Mouse (Mus musculus) liver, embryonic 13.5 days (tissue): Measurements from ENCODE around the gene Cox6a2. TPM values are rescaled to one million over a fixed set of nuclear protein-coding genes. Genes with fewer than 3 reads are reported as not detected.

Source experiments
- ATAC-seq: fragments of 200-750 bp; cut with Nextera tagmentation; 2 replicates; pipeline ENCODE4 v1.8.0; 2017; ENCODE audit warnings: low read depth, mild to moderate bottlenecking, moderate number of reproducible peaks, moderate library complexity
- DNase-seq: peaks from one replicate; pipeline ENCODE4 v3.0.0; 2022
- H3K27ac ChIP-seq: fragments of 300-500 bp; sonication (generic); 2 replicates; pipeline ENCODE4 v1.5.1; 2015; ENCODE audit warnings: moderate library complexity, mild to moderate bottlenecking, inconsistent platforms
- H3K27me3 ChIP-seq: fragments of 300-500 bp; sonication (generic); 2 replicates; pipeline ENCODE4 v1.6.1; 2015; ENCODE audit warnings: mild to moderate bottlenecking, inconsistent platforms
- H3K36me3 ChIP-seq: fragments of 300-500 bp; sonication (generic); 2 replicates; pipeline ENCODE4 v1.6.1; 2015; ENCODE audit warnings: mild to moderate bottlenecking, inconsistent platforms
- H3K4me1 ChIP-seq: fragments of 300-500 bp; sonication (generic); replicated peaks from 2 replicates; pipeline ENCODE4 v1.6.1; 2015; ENCODE audit warnings: inconsistent platforms
- H3K4me2 ChIP-seq: fragments of 300-500 bp; sonication (generic); 2 replicates; pipeline ENCODE4 v1.6.1; 2015; ENCODE audit warnings: inconsistent platforms, mild to moderate bottlenecking, moderate library complexity
- H3K4me3 ChIP-seq: fragments of 300-500 bp; sonication (generic); replicated peaks from 2 replicates; pipeline ENCODE4 v1.5.1; 2015; ENCODE audit warnings: mild to moderate bottlenecking, inconsistent platforms
- H3K9ac ChIP-seq: fragments of 300-500 bp; sonication (generic); 2 replicates; pipeline ENCODE4 v1.6.1; 2015; ENCODE audit warnings: mild to moderate bottlenecking, inconsistent platforms
- H3K9me3 ChIP-seq: fragments of 300-500 bp; sonication (generic); replicated peaks from 2 replicates; pipeline ENCODE4 v1.6.1; 2016; ENCODE audit warnings: inconsistent platforms
- WGBS: fragments of 180-500 bp; shearing (Covaris S2); methylation state at CpG from one replicate; pipeline ENCODE4 v1.1.7; 2015; ENCODE audit not compliant: insufficient replicate concordance; 5-methylcytosine and 5-hydroxymethylcytosine counted together
- polyA plus RNA-seq: library from polyadenylated mRNA; unstranded; fragments of >200 nt; fragmentation: Nextera tagmentation; extraction: Ambion mirVana; gene quantifications from 2 replicates; pipeline ENCODE4 v1.2.1, GENCODE M21; 2015

Gene Cox6a2
- polyA plus RNA-seq, result 2.3 and 2.7 TPM in 2 replicates

DNA sequence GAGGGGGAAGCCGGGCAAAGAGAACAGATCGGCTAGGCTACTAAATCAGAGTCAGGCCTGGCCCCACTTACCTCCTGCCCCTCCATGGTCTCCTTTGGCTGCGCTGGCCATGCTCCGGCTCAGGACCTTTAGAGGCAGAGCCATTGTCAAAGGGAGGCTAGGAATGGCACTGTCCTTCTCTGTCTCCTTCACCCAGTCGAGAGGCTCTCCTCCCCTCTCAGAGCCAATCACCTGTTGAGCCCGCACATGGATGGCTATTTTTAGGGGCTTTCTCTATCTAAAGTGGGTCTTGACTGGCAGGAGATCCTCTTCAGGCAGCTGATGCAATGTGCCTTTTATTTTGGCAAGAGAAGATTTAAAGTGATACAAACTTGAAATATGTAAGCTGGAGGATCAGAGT is at the start of gene Cox6a2:
Gene Cox6a2 (minus strand): TSS at position 236 of the 400 bp plus-strand sequence.
- H3K27ac ChIP-seq, result no peak within 1 kb of the TSS
- H3K27me3 ChIP-seq, result no peaks in the 10 kb centered on the region
- DNase-seq (no peak), ATAC-seq (no peak)
- no peak within 1 kb of the TSS for H3K9ac ChIP-seq
- H3K4me2 ChIP-seq, result no peak within 1 kb of the TSS
- no peak within 1 kb of the TSS for H3K4me3 ChIP-seq
- 72% methylated on average over 6 of the region's 6 CpGs for WGBS
- H3K4me1 ChIP-seq, result no peaks in the 10 kb centered on the region
- no peaks in the 10 kb centered on the region for H3K9me3 ChIP-seq
- H3K36me3 ChIP-seq, result no peaks in the 10 kb centered on the region

DNA sequence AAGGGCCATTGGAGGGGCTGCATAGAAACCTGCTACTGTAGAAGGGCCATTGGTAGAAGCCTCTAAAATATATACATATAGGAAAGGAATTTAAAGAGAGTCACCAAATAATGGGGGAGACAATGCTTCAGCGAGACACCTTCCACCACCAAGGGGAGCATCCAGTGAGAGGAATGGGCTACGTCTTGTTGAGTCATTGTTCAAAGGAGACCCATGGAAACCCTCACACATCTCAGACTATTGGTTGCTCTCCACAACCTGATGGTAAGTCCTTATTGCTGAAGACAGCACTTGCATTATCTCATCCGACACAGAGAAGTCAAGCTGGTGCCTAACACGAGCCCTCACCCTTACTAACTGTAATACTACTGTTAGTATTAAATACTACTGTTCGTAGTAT is 49.6 kb upstream of the Cox6a2 start:
- peaks cover 74% of the 10 kb centered on the region for H3K27me3 ChIP-seq

DNA sequence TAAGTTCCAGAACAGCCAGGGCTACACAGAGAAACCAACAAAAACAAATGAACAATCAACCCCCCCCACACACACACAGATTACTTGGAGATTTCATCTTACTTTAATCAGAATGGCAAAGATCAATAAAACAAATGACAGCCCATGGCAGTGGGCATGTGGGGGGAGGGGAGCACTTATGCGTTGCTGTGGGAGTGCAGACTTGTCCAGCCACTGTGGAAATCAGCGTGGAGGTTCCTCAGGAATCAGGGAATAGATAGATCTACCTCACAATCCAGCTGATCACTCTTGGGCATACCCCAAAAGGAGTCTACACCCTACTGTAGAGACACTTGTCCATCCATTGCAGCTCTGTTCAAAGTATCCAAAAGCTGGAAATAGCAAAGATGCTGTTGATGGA is 48.8 kb upstream of the Cox6a2 start:
- WGBS, result 50% methylated on average over 2 of the region's 2 CpGs
- Histone ChIP-seq H3K36me3 (no peaks in the 10 kb centered on the region), H3K9me3 (no peaks in the 10 kb centered on the region), H3K9ac (no peak overlapping the region), H3K4me2 (no peak overlapping the region), H3K27me3 (peaks cover 66% of the 10 kb centered on the region), H3K4me3 (no peak overlapping the region), H3K27ac (no peak overlapping the region), H3K4me1 (peaks cover 27% of the 10 kb centered on the region)
- ATAC-seq, result no peak
- no peak for DNase-seq

More for the DNA sequence above, 49.6 kb upstream of the Cox6a2 start:
- no peak for ATAC-seq
- Histone ChIP-seq H3K9ac (no peak overlapping the region), H3K36me3 (no peaks in the 10 kb centered on the region), H3K9me3 (no peaks in the 10 kb centered on the region), H3K4me1 (peaks cover 27% of the 10 kb centered on the region), H3K4me3 (no peak overlapping the region), H3K4me2 (no peak overlapping the region), H3K27ac (no peak overlapping the region)
- WGBS, result 70% methylated on average over 5 of the region's 5 CpGs
- DNase-seq, result no peak

DNA sequence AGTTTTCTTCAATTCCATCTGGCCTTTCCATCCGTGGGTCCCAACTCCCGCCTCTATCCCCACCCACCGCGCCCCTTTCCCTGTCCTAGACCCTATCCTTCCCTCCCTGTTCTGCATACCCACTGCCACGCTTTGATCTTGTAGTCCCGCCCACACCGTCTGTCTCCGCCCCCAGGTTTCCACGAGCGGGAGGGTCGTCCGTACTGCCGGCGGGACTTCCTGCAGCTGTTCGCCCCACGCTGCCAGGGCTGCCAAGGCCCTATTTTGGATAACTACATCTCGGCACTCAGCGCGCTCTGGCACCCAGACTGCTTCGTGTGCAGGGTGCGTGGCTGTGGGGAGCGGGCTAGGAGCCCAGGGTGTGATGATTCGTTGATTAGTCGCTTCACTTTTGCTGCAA is 46.4 kb upstream of the Cox6a2 start:
- Histone ChIP-seq H3K4me1 (peaks cover 30% of the 10 kb centered on the region), H3K36me3 (no peaks in the 10 kb centered on the region), H3K4me2 (peak overlapping the region; percentile 47), H3K27me3 (peaks cover 58% of the 10 kb centered on the region), H3K9ac (no peak overlapping the region), H3K27ac (no peak overlapping the region), H3K9me3 (no peaks in the 10 kb centered on the region), H3K4me3 (no peak overlapping the region)
- no peak for DNase-seq
- no peak for ATAC-seq
- 30% methylated on average over 24 of the region's 24 CpGs for WGBS

DNA sequence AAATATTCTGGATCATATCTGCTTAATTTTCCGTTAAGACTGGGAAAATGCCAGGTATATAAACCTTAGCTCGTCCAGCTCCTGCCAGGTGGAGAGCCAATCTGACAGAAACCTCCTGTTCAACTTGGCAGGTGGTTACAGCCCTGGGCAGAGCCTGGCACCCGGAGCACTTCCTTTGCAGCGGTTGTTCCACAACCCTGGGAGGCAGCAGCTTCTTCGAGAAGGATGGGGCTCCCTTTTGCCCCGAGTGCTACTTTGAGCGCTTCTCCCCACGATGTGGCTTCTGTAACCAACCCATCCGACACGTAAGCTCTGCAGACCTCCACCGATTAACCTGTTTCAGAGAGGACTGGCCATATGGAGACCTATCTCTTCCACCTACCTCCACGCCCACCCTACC is 45.8 kb upstream of the Cox6a2 start:
- ATAC-seq (no peak), DNase-seq (no peak)
- no peak overlapping the region for H3K4me2 ChIP-seq
- peaks cover 52% of the 10 kb centered on the region for H3K27me3 ChIP-seq
- H3K27ac ChIP-seq, result no peak overlapping the region
- no peak overlapping the region for H3K9ac ChIP-seq
- no peaks in the 10 kb centered on the region for H3K36me3 ChIP-seq
- no peak overlapping the region for H3K4me3 ChIP-seq
- 66% methylated on average over 12 of the region's 12 CpGs for WGBS
- no peaks in the 10 kb centered on the region for H3K9me3 ChIP-seq
- peaks cover 34% of the 10 kb centered on the region for H3K4me1 ChIP-seq

DNA sequence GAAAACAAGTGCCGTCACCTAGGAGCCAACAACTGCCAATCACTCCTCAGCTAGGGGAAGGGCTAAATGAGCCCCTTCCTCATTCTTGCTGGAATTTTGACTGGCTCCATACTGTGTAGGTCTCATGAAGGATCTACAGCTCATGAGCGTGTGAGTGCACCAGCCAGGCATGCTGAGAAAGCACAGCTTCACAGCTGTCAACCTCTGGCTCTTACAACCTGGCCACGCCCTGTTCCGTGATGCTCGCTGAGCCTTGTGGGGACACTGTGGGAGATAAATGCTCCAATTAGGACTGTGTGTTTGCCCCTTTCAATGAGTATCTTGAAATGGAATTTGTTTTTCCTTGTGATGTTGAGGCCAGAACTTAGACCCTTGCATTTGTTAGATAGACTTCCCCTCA is 43.8 kb upstream of the Cox6a2 start:
- Histone ChIP-seq H3K36me3 (peaks cover 8% of the 10 kb centered on the region; the same call in 1 of the 2 replicates), H3K27ac (no peak overlapping the region), H3K9me3 (no peaks in the 10 kb centered on the region), H3K27me3 (peaks cover 40% of the 10 kb centered on the region), H3K4me1 (peaks cover 46% of the 10 kb centered on the region), H3K4me2 (no peak overlapping the region), H3K9ac (no peak overlapping the region), H3K4me3 (no peak overlapping the region)
- no peak for DNase-seq
- ATAC-seq, result no peak
- 65% methylated on average over 5 of the region's 5 CpGs for WGBS

DNA sequence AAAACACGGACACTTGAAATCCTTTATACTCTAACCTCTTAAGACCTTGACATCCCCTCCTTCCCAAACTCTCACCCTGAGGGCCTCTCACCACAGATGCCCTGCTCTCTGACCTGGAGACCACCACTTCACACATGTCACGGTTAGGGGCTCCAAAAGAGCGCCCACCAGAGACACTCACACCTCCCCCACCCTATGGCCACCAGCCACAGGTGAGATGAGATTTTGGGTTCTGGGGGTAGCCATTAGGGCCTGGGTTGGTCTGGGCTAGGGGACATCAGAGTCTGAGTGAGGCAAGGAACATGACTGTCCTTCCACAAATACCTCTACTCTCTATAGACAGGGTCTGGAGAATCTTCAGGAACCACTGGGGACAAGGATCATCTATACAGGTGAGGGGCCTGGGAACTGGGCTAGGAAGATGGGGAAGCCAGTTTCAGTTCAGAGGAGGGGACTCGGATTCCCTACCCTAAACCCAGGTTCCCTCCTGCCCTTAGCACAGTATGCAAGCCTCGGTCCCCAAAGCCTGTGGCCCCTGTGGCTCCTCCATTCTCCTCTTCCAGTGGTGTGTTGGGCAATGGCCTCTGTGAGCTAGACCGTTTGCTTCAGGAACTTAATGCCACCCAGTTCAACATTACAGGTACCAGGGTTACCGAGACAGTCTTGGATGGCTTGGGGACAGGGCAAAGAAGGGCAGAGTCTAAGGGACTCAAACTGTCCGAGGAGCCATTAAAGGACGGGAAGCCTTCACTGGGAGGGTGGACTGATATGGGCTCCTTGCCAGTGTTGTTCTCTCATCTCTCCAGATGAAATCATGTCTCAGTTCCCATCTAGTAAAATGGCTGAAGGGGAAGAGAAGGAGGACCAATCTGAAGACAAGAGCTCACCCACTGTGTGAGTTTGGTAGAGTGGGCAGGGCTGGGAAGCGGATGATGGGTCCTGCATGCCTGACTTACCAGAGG is 42.2 kb upstream of the Cox6a2 start:
- Histone ChIP-seq H3K36me3 (peaks cover 20% of the 10 kb centered on the region), H3K27ac (no peak overlapping the region), H3K9me3 (no peaks in the 10 kb centered on the region), H3K4me1 (peaks cover 46% of the 10 kb centered on the region), H3K27me3 (peaks cover 31% of the 10 kb centered on the region), H3K4me3 (peak overlapping the region; percentile 61; the same call in 1 of the 2 replicates), H3K9ac (no peak overlapping the region), H3K4me2 (peak overlapping the region; percentile 86; the same call in 1 of the 2 replicates)
- 77% methylated on average over 10 of the region's 10 CpGs for WGBS
- DNase-seq (no peak), ATAC-seq (no peak)

DNA sequence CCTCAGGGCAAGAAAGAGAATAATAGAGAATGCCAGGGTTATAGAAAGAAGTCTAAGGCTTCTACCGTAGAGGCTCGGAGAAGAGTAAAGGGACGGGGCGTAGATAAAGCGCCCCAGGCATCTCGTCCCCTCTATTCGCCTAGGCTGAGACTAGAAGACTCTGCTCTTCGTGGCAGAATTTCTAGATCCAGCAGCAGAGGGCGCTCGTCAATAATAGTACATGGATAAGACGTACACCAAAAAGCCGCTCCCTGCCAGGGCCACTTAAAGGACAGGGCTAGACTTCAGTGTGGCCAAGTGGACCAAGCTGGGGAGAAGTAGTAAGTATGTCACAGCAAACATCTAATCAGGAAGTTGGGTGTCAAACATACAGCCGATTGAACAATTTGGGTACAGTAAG is 41.3 kb upstream of the Cox6a2 start:
- H3K27ac ChIP-seq, result peak overlapping the region; percentile 58
- H3K36me3 ChIP-seq, result peaks cover 29% of the 10 kb centered on the region

DNA sequence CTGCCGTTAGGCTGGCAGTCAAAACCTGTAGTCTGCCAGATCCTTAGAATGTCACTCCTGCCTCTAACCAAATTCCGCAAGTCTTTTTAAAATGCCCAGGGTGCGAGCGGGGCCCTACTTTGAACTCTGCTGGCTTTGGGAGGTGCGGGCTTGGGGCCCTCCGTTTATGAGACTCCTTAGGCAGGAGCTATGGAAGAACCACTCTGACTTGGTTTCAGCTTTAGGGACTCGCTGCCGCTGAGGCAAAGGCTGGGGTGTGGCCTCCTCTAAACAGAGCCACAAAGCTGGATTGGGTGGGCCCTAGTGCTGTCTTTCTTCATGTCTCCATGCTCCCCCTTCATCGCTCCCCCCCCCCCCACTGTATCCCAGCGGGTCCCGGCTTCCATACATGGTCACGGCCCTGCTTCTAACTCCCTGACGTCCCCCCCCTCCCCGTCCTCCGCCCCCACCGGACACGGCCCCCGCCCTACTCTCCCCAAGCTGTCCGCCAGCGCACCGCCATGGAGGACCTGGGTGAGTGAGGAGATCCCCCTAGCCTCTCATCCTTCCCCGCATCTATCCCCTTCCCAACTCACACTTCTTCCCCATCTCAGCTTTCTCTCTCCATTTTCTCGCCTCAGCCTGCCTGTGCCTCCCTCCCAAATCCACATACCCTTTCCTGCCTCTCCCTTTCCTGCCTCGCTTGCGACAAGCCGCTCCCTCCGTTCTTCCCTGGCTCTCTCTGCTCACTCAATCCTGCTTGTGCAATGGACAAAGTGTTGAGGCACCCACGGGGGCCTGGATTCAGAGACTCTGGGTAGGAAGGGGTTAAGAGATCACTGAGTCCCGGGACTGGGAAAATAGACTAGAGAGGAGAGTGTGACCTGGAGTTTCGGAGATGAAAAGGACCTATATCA is 40.6 kb upstream of the Cox6a2 start, which contains the start of gene Tgfb1i1:
Gene Tgfb1i1 (plus strand): TSS at position 317 of the 896 bp plus-strand sequence.
- peak within 1 kb of the TSS; percentile 61 for H3K4me3 ChIP-seq
- peak within 1 kb of the TSS; percentile 58 for H3K27ac ChIP-seq
- peaks cover 15% of the 10 kb centered on the region; the same call in 1 of the 2 replicates for H3K27me3 ChIP-seq
- peak within 1 kb of the TSS; percentile 86 for H3K4me2 ChIP-seq
- peaks cover 36% of the 10 kb centered on the region for H3K36me3 ChIP-seq
- ATAC-seq (peak; percentile 49), DNase-seq (no peak)
- peaks cover 37% of the 10 kb centered on the region for H3K4me1 ChIP-seq
- H3K9me3 ChIP-seq, result no peaks in the 10 kb centered on the region
- 11% methylated on average over 30 of the region's 30 CpGs for WGBS
- H3K9ac ChIP-seq, result peak within 1 kb of the TSS; percentile 73

More for the DNA sequence above, 41.3 kb upstream of the Cox6a2 start:
- peak overlapping the region; percentile 61 for H3K4me3 ChIP-seq
- 1% methylated on average over 13 of the region's 13 CpGs for WGBS
- DNase-seq (peak; percentile 74), ATAC-seq (peak; percentile 88)
- peaks cover 22% of the 10 kb centered on the region for H3K27me3 ChIP-seq
- peaks cover 42% of the 10 kb centered on the region for H3K4me1 ChIP-seq
- H3K9me3 ChIP-seq, result no peaks in the 10 kb centered on the region
- H3K4me2 ChIP-seq, result peak overlapping the region; percentile 86
- peak overlapping the region; percentile 73 for H3K9ac ChIP-seq

DNA sequence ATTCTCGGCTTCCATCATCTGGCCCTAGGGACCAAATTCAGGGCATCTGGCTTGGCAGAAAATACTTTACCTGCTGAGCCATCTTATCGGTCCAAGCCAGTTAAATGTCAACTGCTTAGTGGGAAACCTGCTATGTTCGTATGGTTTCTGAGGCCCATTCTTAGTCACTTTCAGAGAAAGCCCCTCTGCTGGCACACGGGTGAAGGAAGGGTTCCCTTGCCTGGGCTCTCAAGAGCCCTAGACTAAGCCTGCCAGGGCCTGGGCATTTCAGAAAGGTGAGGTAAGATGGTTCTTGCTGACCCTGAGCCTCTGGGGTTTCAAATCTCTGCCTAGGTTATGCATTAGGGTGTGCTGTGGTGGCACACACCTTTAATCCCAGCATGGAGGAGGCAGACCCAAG is 39.4 kb upstream of the Cox6a2 start:
- Histone ChIP-seq H3K9ac (no peak overlapping the region), H3K4me2 (no peak overlapping the region), H3K27ac (no peak overlapping the region), H3K4me3 (no peak overlapping the region), H3K27me3 (peaks cover 10% of the 10 kb centered on the region; the same call in 1 of the 2 replicates), H3K9me3 (no peaks in the 10 kb centered on the region), H3K4me1 (peaks cover 45% of the 10 kb centered on the region), H3K36me3 (peaks cover 48% of the 10 kb centered on the region)
- no peak for ATAC-seq
- WGBS, result 81% methylated on average over 4 of the region's 4 CpGs
- DNase-seq, result no peak
